Mouse (Mus musculus) cerebellum, postnatal 4 days (tissue): ENCODE data around the gene Ripply3.
A peak's percentile ranks its signal among the peaks of the same experiment; 100 is the strongest.
"Not testable (repeated sequence)": the region's sequence is repeated elsewhere in the genome, so short reads cannot be mapped to it uniquely, and the experiment has no call there.

Source experiments
- DNase-seq, 2 experiments: peaks; one replicate each; pipeline ENCODE4 v3.0.0; 2022; ENCODE audit warnings: low spot score in 2 of 2, mixed read lengths in 1 of 2

The Ripply3 gene

GRCm38 (mm10) chr16:94314626-94315025 is 13.6 kb upstream of the Ripply3 start:
- DNase-seq = no peak

- no peak for DNase-seq
These were observed 13.0 kb upstream of the Ripply3 start for GRCm38 (mm10) chr16:94315215-94315614.

GRCm38 (mm10) chr16:94317752-94318151 is 10.5 kb upstream of the Ripply3 start:
- no peak for DNase-seq

- no peak for DNase-seq
These were observed 8.0 kb upstream of the Ripply3 start for GRCm38 (mm10) chr16:94320223-94320622.

- DNase-seq = no peak
These were observed 4.5 kb upstream of the Ripply3 start for GRCm38 (mm10) chr16:94323681-94324080.

GRCm38 (mm10) chr16:94326008-94326407 is 2.2 kb upstream of the Ripply3 start:
- DNase-seq = no peak

GRCm38 (mm10) chr16:94328881-94329867 is 954 bp downstream of the Ripply3 start:
- DNase-seq = no peak

GRCm38 (mm10) chr16:94330429-94330828 is 2.2 kb downstream of the Ripply3 start:
- DNase-seq = no peak

- DNase-seq = no peak
These were observed 3.1 kb downstream of the Ripply3 start for GRCm38 (mm10) chr16:94331233-94331885.

- DNase-seq = peak in 1 of 2 experiments; percentile 47
These were observed 3.6 kb downstream of the Ripply3 start for GRCm38 (mm10) chr16:94331886-94332252.

GRCm38 (mm10) chr16:94335656-94336055 is 7.4 kb downstream of the Ripply3 start:
- DNase-seq = no peak

GRCm38 (mm10) chr16:94339164-94340160 is 11.2 kb downstream of the Ripply3 start:
- not testable (repeated sequence) for DNase-seq

- no peak for DNase-seq
These were observed 17.5 kb downstream of the Ripply3 start for GRCm38 (mm10) chr16:94345733-94346132.

GRCm38 (mm10) chr16:94347080-94347731 is 19.0 kb downstream of the Ripply3 start:
- no peak for DNase-seq

GRCm38 (mm10) chr16:94348779-94349178 is 20.6 kb downstream of the Ripply3 start:
- no peak for DNase-seq

GRCm38 (mm10) chr16:94349588-94350286 is 21.5 kb downstream of the Ripply3 start:
- peak in 1 of 2 experiments; percentile 16 for DNase-seq

GRCm38 (mm10) chr16:94350287-94350677 is 22.1 kb downstream of the Ripply3 start:
- no peak for DNase-seq

GRCm38 (mm10) chr16:94354450-94354849 is 26.2 kb downstream of the Ripply3 start:
- DNase-seq = no peak

- no peak for DNase-seq
These were observed 27.8 kb downstream of the Ripply3 start for GRCm38 (mm10) chr16:94356046-94356445.

- no peak for DNase-seq
These were observed 28.7 kb downstream of the Ripply3 start for GRCm38 (mm10) chr16:94356776-94357494.
